ENCODE assay signal across 8 mouse cellular contexts in the genomic region with DNA sequence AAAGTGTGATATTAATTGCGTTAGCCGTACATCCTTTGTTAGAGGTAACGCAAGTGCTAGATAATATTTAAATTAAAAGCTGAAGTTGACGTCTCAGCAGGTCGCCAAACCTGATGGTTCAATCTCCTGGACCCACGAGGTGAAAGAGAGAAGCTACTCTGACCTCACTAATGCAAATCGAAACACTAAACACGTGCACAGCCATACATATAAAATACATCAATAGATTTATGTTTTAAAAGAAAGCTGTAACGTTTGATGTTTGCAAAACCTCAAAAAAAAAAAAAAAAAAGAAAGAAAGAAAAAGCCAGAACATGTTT. TPM values are rescaled to one million over a fixed set of nuclear protein-coding genes. Genes with fewer than 3 reads are reported as not detected.
A peak's percentile ranks its signal among the peaks of the same experiment; 100 is the strongest.
DNase-seq lines count a peak whose midpoint lies in the region; ATAC-seq and TF ChIP-seq lines count a peak whose summit lies in the region.

No protein-coding gene starts in this region.

- intact Hi-C loops in heart, adult 2 months (cut with DNase I) = loop anchor here (2.0 to 5.0 kb wide), 2 partner anchors 50 to 70 kb away; partner anchors contain the start of genes Ccnc and Pnisr
- intact Hi-C loops in heart, postnatal 10 days (cut with DNase I) = no loop called here

- no peak for TF ChIP-seq POLR2A in heart, adult 2 months (IDR thresholded peaks at IDR 0.05; ENCODE audit: insufficient read depth, low read depth, low read length)

- ATAC-seq in CD4-positive, CD25-positive, alpha-beta regulatory T cell, adult 4 months = peak; percentile 42
- ATAC-seq in granulocyte monocyte progenitor cell, adult 5-6 weeks (replicated peaks; ENCODE audit: poor library complexity, severe bottlenecking) = peak; percentile 21

- H3K4me3 ChIP-seq in heart, adult 2 months = peak overlapping the region; percentile 80
- peak overlapping the region; percentile 95 for H3K4me3 ChIP-seq in megakaryocyte, embryonic 14.5 days (replicated peaks)

- WGBS in heart, adult 2 months = 6% methylated on average over 9 of the region's 9 CpGs

- H3K27ac ChIP-seq in heart, adult 2 months = no peak overlapping the region; the same call in 1 of the 2 replicates

- H3K36me3 ChIP-seq in heart, adult 2 months (ENCODE audit: control insufficient read depth, insufficient read depth, low read length) = peaks cover 3% of the 10 kb centered on the region
- H3K36me3 ChIP-seq in megakaryocyte, embryonic 14.5 days (replicated peaks; ENCODE audit: low read length) = peaks cover 25% of the 10 kb centered on the region

- no peaks in the 10 kb centered on the region for H3K27me3 ChIP-seq in heart, adult 2 months (ENCODE audit: control insufficient read depth, insufficient read depth, low read length)
- no peaks in the 10 kb centered on the region for H3K27me3 ChIP-seq in megakaryocyte, embryonic 14.5 days (replicated peaks)

- H3K79me2 ChIP-seq in heart, adult 2 months (replicated peaks; ENCODE audit: control insufficient read depth, insufficient read depth, low read length) = no peaks in the 10 kb centered on the region

- no peaks in the 10 kb centered on the region for H3K9me3 ChIP-seq in megakaryocyte, embryonic 14.5 days

- TF ChIP-seq EP300 in heart, adult 2 months (IDR thresholded peaks at IDR 0.05; ENCODE audit: insufficient read depth, low read depth, low read length) = no peak

- no peak for DNase-seq in heart, adult 2 months
- DNase-seq in heart, postnatal 10 days = no peak
- no peak for DNase-seq in thymus, adult 18-20 months
- no peak for DNase-seq in left cerebral cortex, adult 8-10 months (ENCODE audit: low spot score in 2 of 2)
- DNase-seq in frontal cortex, postnatal 14 days (ENCODE audit: low spot score in 2 of 2) = no peak

- no peak for TF ChIP-seq CTCF in heart, adult 2 months (IDR thresholded peaks at IDR 0.05)

- no peak overlapping the region; the same call in 1 of the 2 replicates for H3K9ac ChIP-seq in heart, adult 2 months (ENCODE audit: low read depth, low read length)

- H3K4me1 ChIP-seq in heart, adult 2 months (ENCODE audit: control insufficient read depth, insufficient read depth, low read length) = peaks cover 4% of the 10 kb centered on the region
- peaks cover 41% of the 10 kb centered on the region for H3K4me1 ChIP-seq in megakaryocyte, embryonic 14.5 days

RNA-seq across cellular contexts. Expression of gene Tstd3, which starts 9.9 kb away (rescaled TPM):
- 10 to 100 TPM; 16.5 to 16.6 TPM for total RNA-seq in heart, adult 2 months (2021)
- 7.5 and 12.2 TPM in 2 replicates for polyA plus RNA-seq in heart, adult 2 months (2012; rRNA removed)
- total RNA-seq in heart, postnatal 10 days (2021) = 10 to 100 TPM; 12.1 to 13.8 TPM
- 10 to 100 TPM; 21.9 to 27.0 TPM for polyA plus RNA-seq in CD4-positive, CD25-positive, alpha-beta regulatory T cell, adult 4 months (2017; shearing (Covaris generic))
- 9.1 and 11.7 TPM in 2 replicates for total RNA-seq in granulocyte monocyte progenitor cell, adult 5-6 weeks (2014; fragmentation: Nextera tagmentation)
- total RNA-seq in granulocyte monocyte progenitor cell, adult 5-6 weeks (2017) = 11.8 and 13.1 TPM in 2 replicates
- polyA plus RNA-seq in megakaryocyte, embryonic 14.5 days (2012; ENCODE audit: insufficient read depth, low replicate concordance) = 8.2 and 12.7 TPM in 2 replicates
- total RNA-seq in left cerebral cortex, adult 8-10 months (2022) = 10 to 100 TPM; 24.4 to 26.5 (median 25.7) TPM

RNA-seq across cellular contexts. Expression of gene Usp45, which starts 9.9 kb away (rescaled TPM):
- 10 to 100 TPM; 10.4 to 12.8 TPM for total RNA-seq in heart, adult 2 months (2021)
- polyA plus RNA-seq in heart, adult 2 months (2012; rRNA removed) = 1.9 and 4.2 TPM in 2 replicates
- 10 to 100 TPM; 13.2 to 15.0 TPM for total RNA-seq in heart, postnatal 10 days (2021)
- 10 to 100 TPM; 15.8 to 19.4 TPM for polyA plus RNA-seq in CD4-positive, CD25-positive, alpha-beta regulatory T cell, adult 4 months (2017; shearing (Covaris generic))
- total RNA-seq in granulocyte monocyte progenitor cell, adult 5-6 weeks (2014; fragmentation: Nextera tagmentation) = 15.3 and 29.5 TPM in 2 replicates
- 12.0 and 14.4 TPM in 2 replicates for total RNA-seq in granulocyte monocyte progenitor cell, adult 5-6 weeks (2017)
- polyA plus RNA-seq in megakaryocyte, embryonic 14.5 days (2012; ENCODE audit: insufficient read depth, low replicate concordance) = 0.58 and 0.96 TPM in 2 replicates
- 10 to 100 TPM; 42.2 to 48.4 (median 46.9) TPM for total RNA-seq in left cerebral cortex, adult 8-10 months (2022)

RNA-seq across cellular contexts. Expression of gene Ccnc, which starts 49.4 kb away (rescaled TPM):
- total RNA-seq in heart, adult 2 months (2021) = 10 to 100 TPM in 1 of 2 experiments, 1 to 10 TPM in 1; 9.3 to 14.1 TPM
- 4.0 and 8.1 TPM in 2 replicates for polyA plus RNA-seq in heart, adult 2 months (2012; rRNA removed)
- total RNA-seq in heart, postnatal 10 days (2021) = 10 to 100 TPM; 13.9 to 18.1 TPM
- 10 to 100 TPM; 40.5 to 51.1 TPM for polyA plus RNA-seq in CD4-positive, CD25-positive, alpha-beta regulatory T cell, adult 4 months (2017; shearing (Covaris generic))
- total RNA-seq in granulocyte monocyte progenitor cell, adult 5-6 weeks (2014; fragmentation: Nextera tagmentation) = 22.2 and 31.3 TPM in 2 replicates
- 34.0 and 41.4 TPM in 2 replicates for total RNA-seq in granulocyte monocyte progenitor cell, adult 5-6 weeks (2017)
- polyA plus RNA-seq in megakaryocyte, embryonic 14.5 days (2012; ENCODE audit: insufficient read depth, low replicate concordance) = 1.8 TPM in 1 of 2 replicates, not detected in the other
- 10 to 100 TPM; 31.8 to 37.5 (median 32.8) TPM for total RNA-seq in left cerebral cortex, adult 8-10 months (2022)
